Mouse (Mus musculus) hindbrain, embryonic 13.5 days (tissue): ENCODE results near the gene Itgb4. TPM values are rescaled to one million over a fixed set of nuclear protein-coding genes. Genes with fewer than 3 reads are reported as not detected.
A peak's percentile ranks its signal among the peaks of the same experiment; 100 is the strongest.
"Not testable (repeated sequence)": the region's sequence is repeated elsewhere in the genome, so short reads cannot be mapped to it uniquely, and the experiment has no call there.

Source experiments
- ATAC-seq: fragments of 200-750 bp; cut with Nextera tagmentation; 2 replicates; pipeline ENCODE4 v1.8.0; 2017; ENCODE audit warnings: moderate TSS enrichment; ENCODE audit not compliant: low FRiP score
- H3K27ac ChIP-seq: fragments of 300-500 bp; sonication (generic); 2 replicates; pipeline ENCODE4 v1.5.1; 2015; ENCODE audit warnings: inconsistent platforms, mild to moderate bottlenecking, moderate library complexity
- H3K27me3 ChIP-seq: fragments of 300-500 bp; sonication (generic); 2 replicates; pipeline ENCODE4 v1.6.1; 2015; ENCODE audit warnings: mild to moderate bottlenecking, inconsistent platforms
- H3K36me3 ChIP-seq: fragments of 300-500 bp; sonication (generic); 2 replicates; pipeline ENCODE4 v1.6.1; 2015; ENCODE audit warnings: mild to moderate bottlenecking, inconsistent platforms
- H3K4me1 ChIP-seq: fragments of 300-500 bp; sonication (generic); replicated peaks from 2 replicates; pipeline ENCODE4 v1.6.1; 2015; ENCODE audit warnings: inconsistent platforms
- H3K4me2 ChIP-seq: fragments of 300-500 bp; sonication (generic); 2 replicates; pipeline ENCODE4 v1.6.1; 2015; ENCODE audit warnings: inconsistent platforms, mild to moderate bottlenecking, moderate library complexity
- H3K4me3 ChIP-seq: fragments of 300-500 bp; sonication (generic); 2 replicates; pipeline ENCODE4 v1.5.1; 2015; ENCODE audit warnings: mild to moderate bottlenecking, inconsistent platforms
- H3K9ac ChIP-seq: fragments of 300-500 bp; sonication (generic); 2 replicates; pipeline ENCODE4 v1.6.1; 2015; ENCODE audit warnings: mild to moderate bottlenecking, inconsistent platforms
- H3K9me3 ChIP-seq: fragments of 300-500 bp; sonication (generic); 2 replicates; pipeline ENCODE4 v1.6.1; 2016; ENCODE audit warnings: inconsistent platforms
- WGBS: fragments of 180-500 bp; shearing (Covaris S2); methylation state at CpG from one replicate; pipeline ENCODE4 v1.1.7; 2015; 5-methylcytosine and 5-hydroxymethylcytosine counted together
- polyA plus RNA-seq: library from polyadenylated mRNA; unstranded; fragments of >200 nt; fragmentation: Nextera tagmentation; extraction: Ambion mirVana; gene quantifications from 2 replicates; pipeline ENCODE4 v1.2.1, GENCODE M21; 2015

The Itgb4 gene
- polyA plus RNA-seq, 1 experiment from 2014 or later: 1.3 TPM

DNA sequence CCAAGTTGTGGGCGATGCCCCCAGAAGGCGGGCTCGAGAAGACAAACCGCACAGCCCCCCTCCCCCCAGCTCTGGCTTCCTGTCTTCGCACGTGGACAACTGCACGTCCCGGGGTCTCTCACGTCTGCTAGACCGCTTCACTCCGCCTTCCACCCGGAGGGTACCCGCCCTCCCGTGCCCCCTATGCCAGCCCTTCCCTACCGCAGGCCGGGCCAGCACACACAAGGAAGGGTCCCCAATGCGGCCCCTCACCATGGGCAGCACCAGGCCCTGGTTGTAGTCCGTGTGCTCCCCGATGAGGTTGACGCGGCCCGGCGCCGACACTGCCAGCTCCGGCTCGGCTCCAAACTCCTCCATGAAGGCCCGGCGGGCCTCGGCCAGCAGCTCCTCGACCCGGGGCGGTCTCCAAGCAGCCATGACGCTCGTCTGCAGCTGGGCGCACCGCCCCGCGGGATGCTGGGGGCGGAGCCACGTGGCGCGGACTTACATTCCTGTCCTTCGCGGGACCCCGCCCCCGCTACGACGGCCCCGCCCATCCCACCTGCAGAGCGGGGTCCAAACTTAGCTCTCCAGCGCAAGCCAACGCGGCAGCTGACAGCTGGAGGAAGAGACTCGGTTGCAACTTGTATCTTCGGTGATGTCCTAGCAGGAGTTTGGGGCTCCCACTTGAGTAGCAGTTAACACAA, 37.9 kb downstream of the Itgb4 start, which contains the start of gene Galk1:
Galk1 (minus strand) TSS at position 458 of the 686 bp plus-strand sequence.
- no peaks in the 10 kb centered on the region for H3K9me3 ChIP-seq
- H3K9ac ChIP-seq: peak within 1 kb of the TSS; percentile 80
- peak within 1 kb of the TSS; percentile 61 for H3K4me3 ChIP-seq
- 0 out of 2 replicates have a peak, but pooled peaks cover 3% of the 10 kb centered on the region for H3K36me3 ChIP-seq
- peaks cover 31% of the 10 kb centered on the region for H3K4me1 ChIP-seq
- H3K27me3 ChIP-seq: 0 out of 2 replicates have a peak, but pooled peaks cover 7% of the 10 kb centered on the region
- under 1% methylated on average over 55 of the region's 55 CpGs for WGBS
- peak; percentile 85 for ATAC-seq
- peak within 1 kb of the TSS; percentile 84 for H3K4me2 ChIP-seq
- peak within 1 kb of the TSS; percentile 78 for H3K27ac ChIP-seq

DNA sequence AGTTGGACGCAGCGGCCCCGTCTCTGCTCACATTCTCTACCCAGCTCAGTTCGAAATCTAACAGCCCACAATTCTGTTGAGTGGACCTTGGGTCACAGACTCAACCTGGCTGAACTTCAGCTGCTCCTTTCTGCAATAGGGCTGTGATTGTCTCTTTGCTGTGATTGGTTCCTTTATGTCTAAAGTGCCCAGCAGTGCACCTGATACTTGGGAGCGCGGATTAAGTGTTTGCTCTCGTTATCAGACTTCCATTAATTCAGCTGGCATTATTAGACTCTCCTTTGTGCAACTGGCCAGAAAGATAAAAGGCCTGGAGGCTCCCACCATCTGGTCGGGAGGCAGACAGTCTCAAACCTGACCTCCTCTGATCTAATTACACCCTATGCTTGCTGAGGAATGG, 40.3 kb downstream of the Itgb4 start:
- Histone ChIP-seq H3K4me3 (no peak overlapping the region), H3K9me3 (no peaks in the 10 kb centered on the region), H3K27me3 (0 out of 2 replicates have a peak, but pooled peaks cover 7% of the 10 kb centered on the region), H3K27ac (no peak overlapping the region), H3K4me1 (peaks cover 26% of the 10 kb centered on the region), H3K9ac (no peak overlapping the region), H3K4me2 (no peak overlapping the region), H3K36me3 (no peaks in the 10 kb centered on the region)
- WGBS: 68% methylated on average over 8 of the region's 8 CpGs
- ATAC-seq: no peak

- Histone ChIP-seq H3K4me1 (peaks cover 26% of the 10 kb centered on the region), H3K27me3 (0 out of 2 replicates have a peak, but pooled peaks cover 2% of the 10 kb centered on the region), H3K4me3 (no peak overlapping the region), H3K9me3 (no peaks in the 10 kb centered on the region), H3K27ac (no peak overlapping the region), H3K9ac (no peak overlapping the region), H3K36me3 (peaks cover 21% of the 10 kb centered on the region), H3K4me2 (no peak overlapping the region)
- no peak for ATAC-seq
- WGBS: 33% methylated on average over 6 of the region's 6 CpGs
Measured at GRCm38 (mm10) chr11:116018106-116018505, 43.6 kb downstream of the Itgb4 start.

DNA sequence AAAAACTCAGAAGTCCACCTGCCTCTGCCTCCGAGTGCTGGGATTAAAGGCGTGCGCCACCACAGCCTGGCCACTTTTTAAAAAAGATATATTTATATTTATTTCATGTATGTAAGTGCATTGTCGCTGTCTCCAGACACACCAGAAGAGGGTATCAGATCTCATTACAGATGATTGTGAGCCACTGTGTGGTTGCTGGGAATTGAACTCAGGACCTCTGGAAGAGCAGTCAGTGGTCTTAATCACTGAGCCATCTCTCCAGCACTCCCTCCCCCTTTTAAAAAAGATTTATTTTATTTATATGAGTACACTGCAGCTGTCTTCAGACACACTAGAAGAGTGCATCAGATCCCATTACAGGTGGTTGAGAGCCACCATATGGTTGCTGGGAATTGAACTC, 44.4 kb downstream of the Itgb4 start:
- 97% methylated on average over 4 of the region's 4 CpGs for WGBS
- H3K9me3 ChIP-seq, H3K27ac ChIP-seq, H3K9ac ChIP-seq, H3K4me3 ChIP-seq, ATAC-seq, H3K4me2 ChIP-seq, H3K27me3 ChIP-seq: not testable (repeated sequence)
- H3K4me1 ChIP-seq: peaks cover 26% of the 10 kb centered on the region
- H3K36me3 ChIP-seq: peaks cover 21% of the 10 kb centered on the region

DNA sequence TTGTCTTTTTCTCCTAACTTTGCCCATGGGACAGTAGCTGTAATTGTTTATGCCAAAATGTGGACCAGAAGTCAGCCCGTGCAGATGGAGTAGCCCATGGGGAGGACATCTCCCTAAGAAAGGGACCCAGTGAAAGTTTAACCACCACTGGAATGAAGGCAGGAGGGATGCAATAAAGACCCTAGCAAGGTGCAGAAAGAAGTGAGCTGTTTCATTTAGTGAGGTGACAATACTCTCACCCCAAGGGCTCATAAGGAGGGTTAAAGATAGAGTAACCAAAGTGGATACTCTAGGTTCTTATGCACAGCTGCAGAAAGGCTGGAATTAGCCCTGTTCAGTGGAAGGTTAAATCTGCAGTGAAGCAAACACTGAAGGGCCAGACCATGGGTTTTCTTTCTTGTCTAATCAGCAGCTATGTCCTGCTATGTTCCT, 44.9 kb downstream of the Itgb4 start:
- Histone ChIP-seq H3K4me2 (no peak overlapping the region), H3K36me3 (peaks cover 21% of the 10 kb centered on the region), H3K27ac (no peak overlapping the region), H3K9ac (no peak overlapping the region), H3K9me3 (no peaks in the 10 kb centered on the region), H3K4me3 (no peak overlapping the region), H3K27me3 (no peaks in the 10 kb centered on the region), H3K4me1 (peaks cover 26% of the 10 kb centered on the region)
- ATAC-seq: no peak
- WGBS: 32% methylated on average over 1 of the region's 1 CpGs

DNA sequence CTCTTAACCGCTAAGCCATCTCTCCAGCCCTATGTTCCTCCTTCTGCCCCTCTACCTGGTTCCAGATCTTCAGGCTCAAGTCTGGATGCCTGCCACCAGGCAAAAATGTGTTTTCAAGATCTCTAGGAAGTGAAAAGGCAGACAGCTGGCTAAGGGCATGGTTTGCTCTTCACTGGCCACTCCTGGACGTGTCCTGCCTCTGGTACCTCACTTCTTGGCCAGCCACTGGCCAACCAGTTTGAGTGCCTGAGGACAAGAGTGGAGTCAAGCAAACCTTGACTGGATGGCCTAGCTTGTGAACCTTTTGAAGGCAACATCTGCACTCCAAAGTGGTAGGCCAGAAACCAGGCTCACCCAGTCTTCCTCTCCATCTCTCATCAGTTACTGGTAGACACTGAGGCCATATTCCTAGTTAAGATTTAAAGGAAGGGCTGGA, 45.5 kb downstream of the Itgb4 start:
- H3K36me3 ChIP-seq: peaks cover 21% of the 10 kb centered on the region
- H3K4me1 ChIP-seq: peaks cover 22% of the 10 kb centered on the region
- no peaks in the 10 kb centered on the region for H3K27me3 ChIP-seq
- H3K27ac ChIP-seq: peak overlapping the region; percentile 44; the same call in 1 of the 2 replicates
- ATAC-seq: no peak
- no peaks in the 10 kb centered on the region for H3K9me3 ChIP-seq
- 94% methylated on average over 2 of the region's 2 CpGs for WGBS
- no peak overlapping the region for H3K9ac ChIP-seq
- no peak overlapping the region for H3K4me2 ChIP-seq
- H3K4me3 ChIP-seq: no peak overlapping the region

- no peak overlapping the region for H3K4me3 ChIP-seq
- 47% methylated on average over 1 of the region's 1 CpGs for WGBS
- H3K4me2 ChIP-seq: no peak overlapping the region
- no peak overlapping the region for H3K9ac ChIP-seq
- H3K27me3 ChIP-seq: no peaks in the 10 kb centered on the region
- peak overlapping the region; percentile 44; the same call in 1 of the 2 replicates for H3K27ac ChIP-seq
- ATAC-seq: no peak
- peaks cover 22% of the 10 kb centered on the region for H3K4me1 ChIP-seq
- peaks cover 21% of the 10 kb centered on the region for H3K36me3 ChIP-seq
- no peaks in the 10 kb centered on the region for H3K9me3 ChIP-seq
Measured at GRCm38 (mm10) chr11:116020519-116020922, 46.0 kb downstream of the Itgb4 start.

DNA sequence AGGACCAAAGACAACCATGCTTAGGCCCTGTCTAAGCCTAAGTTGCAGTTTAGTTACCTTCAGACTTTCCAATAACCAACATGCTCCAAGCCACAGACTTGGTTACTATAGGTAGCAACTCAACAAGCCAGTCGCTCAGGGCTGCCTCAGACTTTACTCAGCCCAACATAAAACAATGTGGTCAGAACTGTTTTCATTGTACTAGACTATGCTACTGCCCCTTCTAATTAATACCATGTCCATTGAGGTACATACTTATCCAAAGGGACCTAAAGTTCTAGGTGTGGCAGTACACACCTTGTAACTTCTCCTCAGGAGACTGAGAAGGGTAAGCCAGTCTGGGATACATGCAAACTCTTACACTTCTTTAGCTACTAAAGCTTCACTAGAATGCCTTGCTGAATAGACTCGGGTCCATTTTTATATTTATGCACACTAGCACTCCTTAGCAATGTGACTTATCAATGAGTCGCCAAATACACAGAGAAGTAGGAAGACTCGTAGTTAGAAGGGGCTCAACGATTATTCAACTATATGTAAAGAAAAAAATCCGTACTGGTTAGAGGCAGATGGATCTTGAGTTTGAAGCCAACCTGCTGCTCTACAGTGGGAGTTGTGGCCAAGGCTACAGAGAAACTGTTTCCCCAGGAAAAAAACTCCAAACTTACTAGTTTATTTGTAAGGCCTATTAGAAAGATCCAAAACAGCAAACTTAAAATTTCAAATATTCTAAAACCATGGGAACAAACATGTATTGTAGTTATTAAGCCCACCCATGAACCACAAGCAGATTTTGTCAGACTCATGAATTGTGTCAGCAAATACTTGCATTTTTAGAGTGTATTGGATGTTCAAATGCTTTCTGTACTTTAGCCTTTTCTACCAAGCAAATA, 47.1 kb downstream of the Itgb4 start:
- WGBS: 84% methylated on average over 6 of the region's 6 CpGs
- peak overlapping the region; percentile 86 for H3K4me2 ChIP-seq
- H3K9ac ChIP-seq: peak overlapping the region; percentile 43
- no peaks in the 10 kb centered on the region for H3K9me3 ChIP-seq
- 0 out of 2 replicates have a peak overlapping the region, but pooled peaks have one; percentile 8 for H3K27ac ChIP-seq
- ATAC-seq: no peak
- peaks cover 21% of the 10 kb centered on the region for H3K36me3 ChIP-seq
- peak overlapping the region; percentile 96 for H3K4me3 ChIP-seq
- H3K4me1 ChIP-seq: peaks cover 22% of the 10 kb centered on the region
- H3K27me3 ChIP-seq: no peaks in the 10 kb centered on the region

GRCm38 (mm10) chr11:116022256-116022780, 47.8 kb downstream of the Itgb4 start:
- Histone ChIP-seq H3K4me3 (peak overlapping the region; percentile 96), H3K4me1 (peaks cover 22% of the 10 kb centered on the region), H3K9me3 (no peaks in the 10 kb centered on the region), H3K4me2 (peak overlapping the region; percentile 86), H3K9ac (peak overlapping the region; percentile 70), H3K36me3 (peaks cover 21% of the 10 kb centered on the region), H3K27me3 (no peaks in the 10 kb centered on the region), H3K27ac (no peak overlapping the region)
- 71% methylated on average over 4 of the region's 4 CpGs for WGBS
- no peak for ATAC-seq

GRCm38 (mm10) chr11:116023074-116023770, 48.7 kb downstream of the Itgb4 start:
- peaks cover 21% of the 10 kb centered on the region for H3K36me3 ChIP-seq
- H3K9ac ChIP-seq: peak overlapping the region; percentile 100
- H3K27ac ChIP-seq: peak overlapping the region; percentile 100
- peak overlapping the region; percentile 86 for H3K4me2 ChIP-seq
- peaks cover 22% of the 10 kb centered on the region for H3K4me1 ChIP-seq
- not testable (repeated sequence) for H3K27me3 ChIP-seq, ATAC-seq, H3K9me3 ChIP-seq
- H3K4me3 ChIP-seq: peak overlapping the region; percentile 96
- 8% methylated on average over 18 of the region's 18 CpGs for WGBS

DNA sequence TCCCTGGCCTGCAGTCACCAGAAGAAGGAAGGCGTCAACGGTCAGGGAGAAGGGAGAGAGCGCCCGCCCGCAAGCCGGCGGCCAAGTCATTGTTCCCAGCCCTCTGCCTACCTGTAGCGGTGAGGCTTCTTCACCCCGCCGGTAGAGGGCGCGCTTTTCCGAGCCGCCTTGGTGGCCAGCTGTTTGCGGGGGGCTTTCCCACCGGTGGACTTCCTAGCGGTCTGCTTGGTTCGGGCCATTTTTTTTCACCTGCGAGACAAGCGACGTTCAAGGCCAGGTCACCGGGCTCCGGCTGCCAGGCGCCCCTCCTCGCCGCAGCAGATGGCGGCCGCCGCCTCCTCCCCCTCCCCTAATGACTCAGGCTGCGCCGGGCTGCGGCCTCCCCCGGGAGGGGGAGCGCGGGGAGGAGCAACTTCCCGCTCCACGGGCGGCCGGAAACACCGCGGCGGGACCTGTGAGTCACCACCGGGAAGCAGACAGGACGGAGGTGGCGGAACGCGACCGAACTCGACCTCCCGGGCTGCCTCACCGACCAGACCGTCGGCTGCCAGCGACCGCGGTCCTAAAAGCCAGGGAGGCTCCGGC, 49.4 kb downstream of the Itgb4 start:
- peak overlapping the region; percentile 96 for H3K4me3 ChIP-seq
- under 1% methylated on average over 55 of the region's 57 CpGs for WGBS
- H3K9ac ChIP-seq: peak overlapping the region; percentile 100
- H3K9me3 ChIP-seq: no peaks in the 10 kb centered on the region
- H3K4me2 ChIP-seq: peak overlapping the region; percentile 86
- H3K27ac ChIP-seq: peak overlapping the region; percentile 100
- ATAC-seq: peak; percentile 71
- peaks cover 22% of the 10 kb centered on the region for H3K4me1 ChIP-seq
- peaks cover 21% of the 10 kb centered on the region for H3K36me3 ChIP-seq
- no peaks in the 10 kb centered on the region for H3K27me3 ChIP-seq
